Mouse (Mus musculus) monocyte, adult 2 months (primary cell): ENCODE data around the gene Nek6.

ENCODE experiments used
- DNase-seq, 2 experiments: peaks; one replicate each; pipeline ENCODE4 v3.0.0; 2022; ENCODE audit warnings: low spot score in 2 of 2, low read depth in 1 of 2

The Nek6 gene

GRCm38 (mm10) chr2:38574697-38575096 lies 63.3 kb downstream of the Nek6 start:
- no peak for DNase-seq

DNA sequence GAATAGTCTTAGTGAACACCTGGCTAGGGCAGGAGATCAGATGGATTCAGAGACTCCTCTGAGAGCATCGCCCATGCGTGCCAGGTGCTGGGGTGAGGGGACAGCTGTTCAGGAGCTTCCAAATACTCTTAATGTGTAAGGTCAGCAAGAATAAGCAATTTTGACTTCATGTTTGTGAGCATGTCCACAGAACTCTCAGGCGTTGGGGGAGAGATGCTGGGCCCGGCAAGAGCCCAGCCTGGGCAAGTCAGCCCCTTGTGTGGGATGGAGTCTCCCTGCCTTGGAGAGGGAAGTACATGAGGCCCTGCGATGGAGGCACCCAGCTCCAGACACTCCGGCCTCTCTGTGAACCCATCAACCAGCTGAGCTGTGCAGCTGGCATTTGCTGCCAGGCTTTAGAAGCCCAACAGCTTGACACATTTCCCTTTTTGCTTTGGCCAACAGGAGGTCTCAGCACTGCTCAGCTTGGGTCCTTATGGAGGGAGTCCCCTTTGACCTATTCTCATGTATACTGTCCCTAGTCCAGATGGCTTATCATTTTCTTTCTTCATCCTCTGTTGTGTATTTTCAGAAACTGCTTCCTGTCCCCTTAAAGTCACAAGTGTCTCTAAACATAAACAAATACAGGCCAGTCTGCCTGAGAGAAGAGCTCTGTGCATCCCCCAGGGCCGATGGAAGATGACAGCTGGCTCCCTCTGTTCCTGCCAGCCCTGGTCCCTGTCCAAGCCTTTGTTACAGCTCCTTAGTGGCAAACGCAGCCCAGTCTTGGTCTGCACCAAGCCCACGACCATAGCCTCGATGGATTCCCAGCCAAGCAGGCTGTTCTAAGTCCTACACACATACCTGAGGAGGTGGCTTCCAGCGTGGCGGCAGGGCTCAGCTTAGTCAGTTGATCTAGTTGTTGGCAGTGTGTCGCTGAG lies 67.4 kb downstream of the Nek6 start:
- no peak for DNase-seq

- DNase-seq, result no peak
These were observed 68.1 kb downstream of the Nek6 start for GRCm38 (mm10) chr2:38579528-38579927.

DNA sequence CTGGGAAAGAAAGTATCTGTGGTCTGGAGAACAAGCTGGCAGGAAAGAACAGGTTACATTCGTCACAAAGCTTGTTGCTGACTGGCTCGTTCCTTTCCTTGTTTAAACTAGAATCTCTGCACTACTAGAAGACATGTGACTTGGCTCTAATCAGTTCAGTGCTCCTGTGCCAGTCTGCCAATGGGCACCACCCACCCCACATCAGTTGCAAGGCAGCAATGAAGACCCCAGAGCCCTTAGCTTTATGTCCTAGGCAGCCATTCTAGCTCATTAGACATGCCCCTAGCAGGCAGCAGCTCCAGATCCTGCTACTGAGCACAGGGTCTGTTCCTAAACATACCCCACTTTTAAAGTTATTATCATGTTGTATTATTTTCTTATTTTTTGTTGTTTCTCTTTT lies 72.5 kb downstream of the Nek6 start:
- DNase-seq, result no peak

GRCm38 (mm10) chr2:38584514-38585378 lies 73.3 kb downstream of the Nek6 start:
- DNase-seq, result no peak

GRCm38 (mm10) chr2:38585379-38585736 lies 73.9 kb downstream of the Nek6 start:
- no peak for DNase-seq

DNA sequence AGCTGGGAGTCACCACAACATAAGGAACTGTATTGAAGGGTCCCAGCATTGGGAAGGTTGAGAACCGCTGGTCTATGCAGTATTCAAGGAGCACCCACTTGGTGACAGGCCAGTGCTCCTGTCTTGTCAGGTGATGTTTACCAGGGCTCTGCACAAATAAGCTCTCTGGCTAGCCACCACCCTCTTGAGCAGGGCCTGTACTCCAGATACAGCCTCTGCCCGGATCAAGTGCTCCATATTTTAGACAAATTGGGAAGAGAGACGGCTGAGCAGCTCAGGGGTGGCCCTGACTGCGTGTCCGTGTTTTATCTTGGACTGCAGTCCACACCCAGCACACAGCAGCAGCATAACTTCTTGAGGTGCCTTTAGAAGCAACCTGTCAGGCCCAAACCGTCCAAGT lies 75.3 kb downstream of the Nek6 start:
- DNase-seq, result no peak

GRCm38 (mm10) chr2:38591751-38592459 lies 80.5 kb downstream of the Nek6 start:
- no peak for DNase-seq

DNA sequence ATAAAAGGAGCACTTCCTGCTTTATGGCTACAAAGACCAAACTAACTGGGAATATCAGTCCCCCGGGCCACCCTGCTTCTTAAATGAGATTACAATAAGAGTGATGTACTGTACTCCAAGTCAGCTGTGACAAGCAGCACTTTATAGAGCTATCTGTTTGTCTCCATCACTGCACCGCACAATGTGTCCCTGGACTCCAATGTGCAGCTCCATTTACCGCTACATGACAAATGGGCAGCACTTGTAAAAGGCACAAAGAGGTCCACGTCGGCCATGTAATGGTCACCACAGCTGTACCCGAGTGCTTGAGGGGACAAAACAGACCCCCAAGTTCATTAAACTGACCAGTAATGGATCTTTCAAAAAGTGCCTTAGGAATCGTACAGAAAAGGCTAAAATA lies 83.4 kb downstream of the Nek6 start:
- DNase-seq, result no peak

DNA sequence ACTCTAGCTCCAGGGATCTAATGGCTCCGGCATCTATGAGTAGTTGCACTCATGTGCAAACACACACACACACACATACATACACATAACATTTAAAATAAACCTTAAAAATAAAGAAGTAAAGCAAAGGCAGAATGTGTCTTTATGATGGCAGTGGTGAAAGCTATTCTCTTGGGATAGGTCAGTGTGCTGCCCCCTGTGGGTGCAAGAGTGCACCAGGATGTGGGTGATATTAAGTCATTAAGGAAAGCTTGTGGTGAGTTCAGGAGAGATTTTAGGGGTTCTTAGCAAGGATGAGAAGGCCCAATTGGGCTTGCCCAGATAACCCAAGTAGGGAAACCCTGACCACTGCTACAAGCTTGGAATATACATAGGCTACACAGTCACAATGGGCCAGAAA lies 86.5 kb downstream of the Nek6 start:
- no peak for DNase-seq

DNA sequence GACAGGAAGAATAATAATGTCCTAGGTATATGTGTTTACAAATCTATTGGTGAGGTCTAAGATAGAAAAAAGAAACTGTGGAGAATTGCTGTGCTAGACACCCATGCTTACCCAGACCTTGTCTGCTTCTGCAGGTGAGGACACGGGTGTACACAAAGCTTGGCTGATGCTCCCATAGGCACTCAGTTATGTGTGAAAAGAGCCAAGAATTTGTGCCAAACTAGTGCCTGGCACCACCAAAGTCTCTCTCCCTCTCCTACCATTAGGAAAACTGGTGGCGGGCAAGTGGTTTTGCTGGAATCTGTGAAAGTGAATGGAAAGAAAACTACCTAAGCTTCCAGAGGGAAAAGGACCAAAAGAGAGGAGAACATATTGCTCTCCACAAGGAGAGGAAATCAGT lies 87.0 kb downstream of the Nek6 start:
- no peak for DNase-seq

DNA sequence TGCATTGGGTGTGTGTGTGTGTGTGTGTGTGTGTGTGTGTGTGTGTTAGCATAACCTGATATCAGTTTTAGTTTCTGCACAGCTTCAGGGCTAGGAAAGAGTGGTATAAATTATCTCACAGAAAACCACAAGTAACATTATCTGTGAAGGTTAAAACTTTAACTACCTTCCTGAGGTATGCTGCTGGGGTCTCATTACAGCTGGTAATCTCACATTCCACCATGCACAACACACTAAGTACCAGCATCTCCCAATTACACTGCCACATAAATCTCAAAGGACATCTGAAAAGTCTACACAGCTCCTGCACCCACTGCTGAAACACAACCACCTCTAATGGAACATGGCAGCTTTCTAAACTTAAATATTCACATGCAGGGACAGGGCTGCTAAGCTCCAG lies 89.4 kb downstream of the Nek6 start:
- no peak for DNase-seq

GRCm38 (mm10) chr2:38607716-38608115 lies 96.3 kb downstream of the Nek6 start:
- no peak for DNase-seq

DNA sequence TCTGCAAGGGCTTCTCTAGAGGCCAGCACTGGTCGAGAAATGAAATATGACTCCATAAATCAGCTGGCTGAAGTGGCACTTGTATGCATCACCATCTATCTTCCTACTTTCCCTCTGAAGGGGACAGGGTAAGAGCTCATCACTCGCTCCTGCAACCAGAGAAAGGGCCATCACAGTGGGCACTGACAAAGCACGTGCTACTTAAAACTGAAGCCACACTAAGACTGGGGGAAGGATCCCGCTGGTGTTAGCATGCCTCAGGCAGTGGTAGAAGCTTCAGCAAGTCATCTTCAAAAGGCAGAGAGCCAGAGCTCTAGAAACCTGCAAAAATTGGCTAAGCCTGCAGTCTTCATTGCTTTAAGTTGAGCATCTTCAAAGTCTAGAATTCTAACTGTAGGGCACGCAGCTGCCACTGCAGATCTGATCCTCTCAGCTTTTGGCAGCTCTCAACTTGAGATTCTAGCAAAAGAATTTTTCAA lies 97.4 kb downstream of the Nek6 start:
- DNase-seq, result no peak

GRCm38 (mm10) chr2:38609310-38609709 lies 97.9 kb downstream of the Nek6 start:
- no peak for DNase-seq

DNA sequence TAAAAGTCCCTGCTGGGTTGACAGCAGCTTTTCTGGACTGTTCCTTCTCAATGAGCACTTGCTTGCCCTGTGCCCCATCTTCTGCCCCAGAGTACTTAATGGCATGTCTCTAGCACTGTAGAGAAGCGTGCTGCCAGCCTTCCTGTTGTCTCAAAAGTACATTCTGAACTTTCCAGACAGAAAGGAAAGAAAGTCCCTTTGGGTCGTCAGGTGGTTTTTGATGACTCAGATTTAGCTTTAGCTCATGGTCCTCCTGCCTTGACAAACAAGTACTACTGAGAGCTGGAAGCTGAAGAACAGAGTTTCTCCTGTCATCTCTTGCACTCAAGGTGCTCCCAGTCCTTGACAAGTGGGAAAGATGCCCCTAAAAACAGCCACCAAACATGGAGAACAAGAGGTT lies 98.7 kb downstream of the Nek6 start:
- no peak for DNase-seq

- DNase-seq, result no peak
These were observed 101.2 kb downstream of the Nek6 start for GRCm38 (mm10) chr2:38612596-38612995.

DNA sequence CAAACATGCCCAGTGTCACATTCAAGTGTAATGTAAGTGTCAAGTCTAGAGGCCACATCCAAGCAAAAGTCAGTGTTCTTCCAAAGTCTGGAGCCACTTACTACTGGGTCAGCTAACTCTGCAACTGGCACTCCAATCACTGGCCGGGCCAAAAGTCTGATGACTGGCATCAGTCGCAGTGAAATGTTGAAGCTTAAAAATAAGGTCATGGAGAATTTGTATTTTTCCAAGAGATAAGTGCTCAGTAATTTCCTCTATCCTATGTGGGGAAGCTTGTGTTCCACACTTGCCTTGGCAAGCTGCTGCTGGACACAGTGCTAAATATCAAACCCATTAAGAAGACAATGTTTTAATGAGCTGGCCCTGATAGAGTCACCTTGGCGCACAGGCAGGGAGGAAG lies 102.1 kb downstream of the Nek6 start:
- DNase-seq, result no peak

GRCm38 (mm10) chr2:38614437-38614836 lies 103.0 kb downstream of the Nek6 start:
- no peak for DNase-seq

DNA sequence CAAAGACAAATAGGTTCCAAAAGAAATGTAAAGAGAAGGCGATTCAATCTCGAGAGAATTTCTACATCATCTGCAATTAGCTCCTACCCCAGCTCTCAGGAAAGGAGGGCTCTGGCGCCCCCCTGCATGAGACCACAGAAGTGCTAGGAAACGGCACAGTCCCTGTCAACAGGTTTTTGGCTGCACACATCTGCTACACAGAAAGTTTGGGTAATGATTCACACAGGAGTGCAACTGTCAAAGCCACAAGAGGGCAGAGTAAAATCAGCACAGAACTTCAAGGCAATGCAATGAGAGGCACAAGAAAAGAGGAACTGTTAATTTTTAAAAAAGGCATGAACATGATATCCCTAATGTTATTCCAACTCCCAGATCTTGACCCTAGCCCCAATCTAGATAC lies 104.6 kb downstream of the Nek6 start:
- no peak for DNase-seq
